Mouse (Mus musculus) adrenal gland, postnatal 4 days (tissue): ENCODE data around the gene Hoxd9. TPM values are rescaled to one million over a fixed set of nuclear protein-coding genes. Genes with fewer than 3 reads are reported as not detected.

ENCODE experiments used
- DNase-seq, 2 experiments: peaks; one replicate each; pipeline ENCODE4 v3.0.0; 2021 to 2022; ENCODE audit warnings: low spot score in 2 of 2, mixed read lengths in 2 of 2
- total RNA-seq, 2 experiments: library from RNA; stranded (reverse); gene quantifications; 2 replicates each; pipeline ENCODE4 v1.2.3; 2021

Hoxd9 gene
- total RNA-seq, 2 experiments from 2014 or later, result 7.1 to 17.8 TPM

DNA sequence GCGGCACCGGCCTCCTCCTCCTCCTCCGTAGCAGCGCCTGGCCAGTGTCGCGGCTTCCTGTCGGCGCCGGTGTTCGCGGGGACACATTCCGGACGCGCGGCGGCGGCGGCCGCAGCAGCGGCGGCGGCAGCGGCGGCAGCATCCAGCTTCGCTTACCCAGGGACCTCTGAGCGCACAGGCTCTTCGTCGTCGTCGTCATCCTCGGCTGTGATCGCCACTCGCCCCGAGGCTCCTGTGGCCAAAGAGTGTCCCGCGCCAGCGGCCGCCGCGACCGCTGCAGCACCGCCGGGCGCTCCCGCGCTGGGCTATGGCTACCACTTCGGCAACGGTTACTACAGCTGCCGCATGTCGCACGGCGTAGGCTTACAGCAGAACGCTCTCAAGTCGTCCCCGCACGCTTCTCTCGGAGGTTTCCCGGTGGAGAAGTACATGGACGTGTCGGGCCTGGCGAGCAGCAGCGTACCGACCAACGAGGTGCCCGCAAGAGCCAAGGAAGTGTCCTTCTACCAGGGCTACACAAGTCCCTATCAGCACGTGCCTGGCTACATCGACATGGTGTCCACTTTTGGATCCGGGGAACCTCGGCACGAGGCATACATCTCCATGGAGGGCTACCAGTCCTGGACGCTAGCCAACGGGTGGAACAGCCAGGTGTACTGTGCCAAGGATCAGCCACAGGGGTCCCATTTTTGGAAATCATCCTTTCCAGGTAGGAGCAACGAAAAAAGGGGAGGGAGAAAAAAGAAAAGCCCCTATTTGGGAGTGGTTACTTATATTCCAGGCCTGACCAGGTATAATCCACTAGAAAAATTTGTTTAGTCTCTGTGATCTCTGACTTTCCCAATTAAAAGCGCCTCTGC, 28.9 kb upstream of the Hoxd9 start:
- no peak for DNase-seq

GRCm38 (mm10) chr2:74669230-74669578, 28.3 kb upstream of the Hoxd9 start:
- no peak for DNase-seq

DNA sequence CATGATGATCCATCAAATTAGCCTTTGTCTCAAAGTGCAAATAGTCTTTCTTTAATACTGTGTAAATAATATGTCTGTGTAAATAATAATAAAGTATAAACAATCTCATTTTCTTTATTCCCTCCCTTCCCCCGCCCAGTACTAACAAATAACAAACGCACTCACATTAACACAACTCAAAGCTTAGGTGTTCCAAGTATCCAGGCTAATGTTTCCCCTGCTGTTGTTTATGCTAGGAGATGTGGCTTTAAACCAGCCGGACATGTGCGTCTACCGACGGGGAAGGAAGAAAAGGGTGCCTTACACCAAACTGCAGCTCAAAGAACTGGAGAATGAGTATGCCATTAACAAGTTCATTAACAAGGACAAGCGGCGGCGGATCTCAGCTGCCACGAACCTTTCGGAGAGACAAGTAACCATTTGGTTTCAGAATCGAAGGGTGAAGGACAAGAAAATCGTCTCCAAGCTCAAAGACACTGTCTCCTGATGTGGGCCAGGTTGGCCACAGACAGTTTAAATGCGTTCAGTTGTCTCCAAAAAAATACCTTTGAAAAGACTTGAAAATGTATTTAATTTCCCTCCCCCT, 27.8 kb upstream of the Hoxd9 start:
- DNase-seq, result no peak

- no peak for DNase-seq
Observed at GRCm38 (mm10) chr2:74670632-74671188, 26.8 kb upstream of the Hoxd9 start.

GRCm38 (mm10) chr2:74671847-74672246, 25.7 kb upstream of the Hoxd9 start:
- DNase-seq, result no peak

GRCm38 (mm10) chr2:74672481-74673362, 24.8 kb upstream of the Hoxd9 start:
- no peak for DNase-seq

- DNase-seq, result no peak
Observed at GRCm38 (mm10) chr2:74673835-74674425, 23.6 kb upstream of the Hoxd9 start.

- DNase-seq, result no peak
Observed at GRCm38 (mm10) chr2:74674881-74675665, 22.5 kb upstream of the Hoxd9 start, which contains the start of gene Hoxd12. Hoxd12 (plus strand) TSS chr2:74675013.

DNA sequence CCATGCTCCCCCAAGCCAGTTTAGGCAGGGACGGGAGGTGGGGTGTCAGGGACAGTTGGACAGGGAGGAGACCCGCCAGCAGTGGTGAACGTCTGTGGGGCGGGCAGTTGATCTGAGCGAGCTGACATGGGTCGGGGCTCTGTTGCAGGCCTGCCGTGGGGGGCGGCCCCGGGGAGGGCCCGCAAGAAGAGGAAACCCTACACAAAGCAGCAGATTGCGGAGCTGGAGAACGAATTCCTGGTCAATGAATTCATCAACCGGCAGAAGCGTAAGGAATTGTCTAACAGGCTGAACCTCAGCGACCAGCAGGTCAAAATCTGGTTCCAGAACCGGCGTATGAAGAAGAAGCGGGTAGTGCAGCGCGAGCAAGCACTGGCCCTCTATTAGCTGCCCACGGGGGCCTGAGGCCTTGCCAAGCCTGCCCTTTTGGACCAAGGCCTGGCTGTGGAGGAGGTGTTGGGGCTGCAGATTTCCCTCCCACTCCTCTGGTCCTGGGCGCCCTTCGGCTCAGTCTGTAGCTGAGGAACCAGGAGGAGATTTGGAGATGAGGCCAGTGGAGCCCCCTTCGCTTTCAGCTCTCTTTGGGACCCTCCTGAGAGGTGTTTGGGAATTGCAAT, 21.8 kb upstream of the Hoxd9 start:
- no peak for DNase-seq

GRCm38 (mm10) chr2:74676376-74677052, 21.0 kb upstream of the Hoxd9 start:
- no peak for DNase-seq

DNA sequence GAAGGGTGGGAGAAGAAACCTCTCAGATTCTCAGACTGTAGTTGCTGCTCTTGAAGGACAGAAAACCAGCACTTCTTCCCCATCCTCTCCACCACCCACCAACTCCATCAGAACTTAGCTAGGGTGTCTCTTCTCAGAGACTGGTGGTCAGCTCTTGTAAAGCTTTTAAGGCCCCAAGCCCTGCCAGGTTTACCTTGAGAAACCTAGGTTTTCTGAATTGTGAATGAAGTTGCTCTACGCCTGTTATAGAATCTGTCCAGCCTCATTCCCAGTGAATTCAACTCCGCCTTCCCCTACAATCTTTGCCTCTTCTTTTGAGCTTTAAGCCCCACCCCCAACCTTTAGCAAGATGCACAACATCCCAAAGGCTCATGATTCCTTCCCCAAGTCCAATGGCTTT, 20.4 kb upstream of the Hoxd9 start:
- DNase-seq, result no peak

DNA sequence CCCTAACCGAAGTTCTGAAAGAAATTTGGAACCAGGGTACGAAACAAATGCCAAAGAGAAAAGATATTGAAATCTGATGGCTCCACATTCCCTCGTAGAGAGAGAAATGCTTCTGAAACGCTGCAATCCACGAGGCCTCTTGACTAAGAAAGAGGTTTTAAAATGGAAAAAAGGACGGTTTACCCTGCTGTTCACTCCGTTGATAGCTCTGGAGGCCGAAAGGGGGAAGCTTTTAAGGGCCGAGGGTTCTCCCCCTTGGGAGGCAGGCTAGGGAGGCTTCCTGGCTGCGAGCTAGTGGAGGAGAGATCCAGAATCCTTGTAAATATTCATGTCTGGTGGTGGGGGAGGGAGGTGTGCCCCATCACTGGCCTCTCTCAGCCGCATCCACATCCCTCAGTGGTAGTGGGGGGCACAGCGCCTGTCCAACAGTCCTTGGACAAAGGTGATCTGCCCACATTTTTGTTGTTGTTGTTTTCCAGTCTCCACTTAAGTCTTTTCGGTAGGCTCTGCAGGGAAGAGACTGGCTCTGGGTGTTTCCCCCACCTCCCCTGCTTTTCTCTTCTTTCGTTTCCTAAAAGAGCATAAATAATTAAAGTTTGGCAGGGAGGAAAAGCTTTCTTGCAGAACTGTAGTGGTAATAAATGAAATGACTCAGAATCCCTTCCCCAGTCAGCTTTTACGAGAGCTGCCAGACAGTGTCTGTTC, 18.5 kb upstream of the Hoxd9 start, which contains the start of gene Hoxd11:
Gene Hoxd11 (plus strand): TSS at position 667 of the 705 bp plus-strand sequence.
- no peak for DNase-seq

DNA sequence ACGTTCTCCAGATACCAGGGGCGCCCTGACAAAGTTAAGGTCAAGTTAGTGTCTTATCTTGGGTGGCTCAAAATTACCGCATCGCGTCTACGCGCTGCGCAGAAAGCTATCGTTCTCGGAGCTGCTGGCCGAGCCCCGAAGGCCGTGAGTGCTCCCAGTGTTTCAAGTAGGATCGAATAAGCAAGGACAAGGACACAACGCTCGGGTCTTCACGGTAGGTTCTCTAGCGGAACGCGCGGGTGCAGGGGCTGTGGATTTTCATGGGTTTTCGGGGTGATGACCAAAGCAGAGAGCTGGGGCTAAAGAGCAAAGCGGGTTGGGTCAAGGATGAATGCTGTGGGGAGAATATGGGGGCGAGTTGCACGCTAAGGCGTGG, 17.9 kb upstream of the Hoxd9 start:
- DNase-seq, result no peak

DNA sequence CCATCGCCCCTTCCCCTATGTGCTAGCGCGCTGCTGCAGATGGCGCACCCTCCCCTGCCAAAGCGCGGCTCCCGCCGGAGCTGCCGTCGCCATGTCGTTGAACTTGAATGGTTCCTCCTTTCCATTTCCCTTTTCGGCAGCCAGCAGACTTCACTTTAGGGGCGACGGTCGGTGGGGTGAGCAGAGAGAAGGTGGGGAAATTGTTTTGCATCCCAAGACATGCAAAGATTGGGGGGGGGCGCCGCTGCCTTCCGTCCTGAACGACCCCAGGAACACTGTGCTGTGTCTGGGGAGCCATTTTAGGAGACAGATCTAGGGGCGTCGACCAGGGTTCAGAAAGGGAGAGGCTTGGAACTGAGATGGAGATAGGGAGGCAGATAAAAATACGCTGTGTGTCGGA, 17.5 kb upstream of the Hoxd9 start:
- no peak for DNase-seq

DNA sequence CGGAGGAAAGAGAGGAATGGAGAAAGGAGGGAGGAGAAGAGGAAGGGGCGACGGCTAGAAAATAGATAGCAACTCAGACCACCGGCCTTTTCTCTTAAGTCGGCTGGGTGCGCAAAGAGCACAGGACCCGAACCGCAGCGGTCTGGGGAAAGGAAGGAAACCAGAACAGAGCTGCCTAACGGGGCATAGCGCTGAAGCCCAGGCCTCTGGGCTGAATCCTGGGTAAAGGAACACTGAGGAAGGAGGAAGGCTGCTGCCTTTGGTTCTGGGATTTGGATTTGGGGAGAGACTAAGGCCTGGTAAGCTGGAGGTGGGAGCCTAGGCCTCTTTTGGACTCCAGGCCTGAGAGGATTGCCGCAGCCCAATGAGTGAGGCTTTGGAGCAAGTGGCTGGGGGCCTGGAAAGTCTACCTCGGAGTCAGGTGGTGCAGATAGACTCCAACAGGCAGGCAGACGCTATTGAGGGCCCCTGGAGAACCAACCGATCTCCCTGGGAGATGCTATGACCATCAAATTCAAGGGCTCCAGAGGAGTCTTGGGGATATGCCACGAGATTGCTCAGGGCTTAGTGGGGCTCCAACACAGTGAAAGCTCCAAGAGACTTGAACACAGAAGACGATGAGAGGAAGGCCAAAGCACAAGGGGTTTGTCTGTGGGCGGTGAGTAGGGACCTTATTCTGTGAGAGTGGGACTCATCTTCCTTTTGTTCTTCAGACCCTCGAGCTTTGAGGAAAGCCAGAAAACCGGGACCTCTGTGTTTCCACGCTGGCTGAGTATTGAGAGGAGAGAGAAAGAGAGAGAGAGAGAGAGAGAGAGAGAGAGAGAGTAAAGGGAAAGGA, 16.7 kb upstream of the Hoxd9 start:
- DNase-seq, result no peak

DNA sequence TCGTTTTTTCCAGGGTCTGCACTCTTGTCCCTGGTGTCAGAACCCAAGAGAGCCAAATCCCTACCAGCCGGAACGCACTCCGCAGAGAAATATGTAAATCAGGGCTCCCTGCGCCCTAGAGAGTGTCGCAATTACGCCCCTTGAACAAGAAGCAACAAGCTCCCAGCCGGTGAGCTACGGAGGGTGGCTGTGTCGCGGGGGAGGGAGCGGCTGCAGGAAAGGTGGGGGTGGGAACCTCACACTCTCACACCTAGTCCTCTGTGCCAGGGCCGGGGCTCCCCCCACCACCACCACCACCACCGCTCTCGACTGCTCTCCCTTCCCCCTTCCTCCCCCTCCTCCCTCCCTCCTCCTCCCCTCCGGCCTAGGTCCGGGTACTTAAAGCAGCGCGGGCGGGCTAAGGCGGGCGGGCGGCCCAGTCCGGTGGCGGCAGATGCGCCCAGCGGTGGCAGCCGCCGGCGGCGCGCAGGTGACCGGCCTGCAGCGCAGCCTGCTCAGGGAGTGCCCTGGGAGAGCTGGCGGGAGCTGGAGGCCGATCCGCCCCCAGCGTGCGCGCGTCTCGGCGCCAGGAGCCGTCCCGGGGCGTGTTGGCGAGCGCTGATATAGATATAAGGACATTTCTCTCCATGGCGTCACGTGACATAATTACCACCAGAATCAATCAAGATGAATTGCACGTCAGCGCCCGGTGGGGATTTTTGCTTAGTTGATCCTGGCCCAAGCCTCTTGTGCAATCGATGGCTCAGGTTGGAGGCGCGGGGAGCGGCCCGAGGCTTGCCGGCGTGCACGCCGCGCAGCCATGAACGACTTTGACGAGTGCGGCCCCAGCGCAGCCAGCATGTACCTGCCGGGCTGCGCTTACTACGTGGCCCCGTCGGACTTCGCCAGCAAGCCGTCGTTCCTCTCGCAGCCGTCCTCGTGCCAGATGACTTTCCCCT, 15.7 kb upstream of the Hoxd9 start:
- no peak for DNase-seq

DNA sequence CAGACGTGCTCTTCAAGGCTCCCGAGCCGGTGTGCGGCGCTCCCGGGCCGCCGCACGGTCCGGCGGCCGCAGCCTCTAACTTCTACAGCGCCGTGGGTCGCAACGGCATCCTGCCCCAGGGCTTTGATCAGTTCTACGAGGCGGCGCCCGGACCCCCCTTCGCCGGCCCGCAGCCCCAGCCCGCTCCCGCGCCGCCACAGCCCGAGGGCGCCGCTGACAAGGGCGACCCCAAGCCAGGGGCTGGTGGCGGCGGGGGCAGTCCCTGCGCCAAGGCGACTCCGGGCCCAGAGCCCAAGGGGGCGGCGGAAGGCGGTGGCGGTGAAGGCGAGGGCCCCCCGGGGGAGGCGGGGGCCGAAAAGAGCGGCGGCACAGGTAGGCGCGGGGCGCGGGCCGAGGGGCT, 14.7 kb upstream of the Hoxd9 start:
- DNase-seq, result no peak
